17 mouse cellular contexts compared by ENCODE assay signal in genomic region chr16:57748093-57748492, GRCm38 (mm10). TPM values are rescaled to one million over a fixed set of nuclear protein-coding genes. Genes with fewer than 3 reads are reported as not detected.
A peak's percentile ranks its signal among the peaks of the same experiment; 100 is the strongest.
DNase-seq lines count a peak whose midpoint lies in the region; TF ChIP-seq lines count a peak whose summit lies in the region.
"Had no signal": no experiment of that assay in that cellular context is flagged by ENCODE, and none has a peak within 500 bp of the region (broad histone marks: within the 10 kb centered on the region; RNA-seq: fewer than 3 reads in every experiment).

No protein-coding gene starts in this region.

- H3K27ac ChIP-seq in gastrocnemius, adult 2 months: peak overlapping the region; percentile 20; the same call in 1 of the 2 replicates
- H3K27ac ChIP-seq in layer of hippocampus, adult 2 months: no peak overlapping the region
- H3K27ac ChIP-seq: embryonic facial prominence, embryonic 12.5 days; hindbrain, embryonic 15.5 days; liver, embryonic 13.5 days; midbrain, embryonic 12.5 days had no signal

- DNase-seq in gastrocnemius, adult 2 months: no peak
- no peak for DNase-seq in gastrocnemius, postnatal 25 days
- DNase-seq in layer of hippocampus, adult 2 months (ENCODE audit: low spot score in 2 of 2): no peak
- DNase-seq in layer of hippocampus, postnatal 10 days (ENCODE audit: low spot score in 2 of 2): no peak
- DNase-seq in 3T3-L1 (ENCODE audit: low read depth, low spot score) (peak; percentile 75), adipocyte (ENCODE audit: low spot score) (peak; percentile 70)
- no peak for DNase-seq in embryo, embryonic 9.5 days (ENCODE audit: extremely low spot score)
- no peak for DNase-seq in spleen, postnatal 36 days (ENCODE audit: low spot score in 2 of 2)
- DNase-seq: adrenal gland, postnatal 25 days; cerebellum, adult 9-11 months; layer of hippocampus, adult 9-11 months; liver, embryonic 13.5 days; lung, postnatal 14 days; right cerebral cortex, postnatal 14 days had no signal

- intact Hi-C loops in gastrocnemius, adult 2 months (cut with DNase I): no loop called here

- no peak overlapping the region for H3K4me3 ChIP-seq in gastrocnemius, adult 2 months
- H3K4me3 ChIP-seq in layer of hippocampus, adult 2 months: no peak overlapping the region
- H3K4me3 ChIP-seq: embryonic facial prominence, embryonic 12.5 days; hindbrain, embryonic 15.5 days; liver, embryonic 13.5 days; midbrain, embryonic 12.5 days had no signal

- peak; percentile 36 for TF ChIP-seq CTCF in gastrocnemius, adult 2 months (IDR thresholded peaks at IDR 0.05)
- peak; percentile 50 for TF ChIP-seq CTCF in layer of hippocampus, adult 2 months (conservative IDR thresholded peaks at IDR 0.05)

RNA-seq across cellular contexts. Expression of gene Col8a1, which starts 6.4 kb away (rescaled TPM):
- 1 to 10 TPM; 2.0 to 4.3 TPM for total RNA-seq in gastrocnemius, adult 2 months (2021)
- 1 to 10 TPM; 6.3 to 9.1 TPM for total RNA-seq in gastrocnemius, postnatal 25 days (2021)
- under 1 TPM; 0.34 to 0.69 TPM for total RNA-seq in layer of hippocampus, adult 2 months (2021)
- total RNA-seq in layer of hippocampus, postnatal 10 days (2021): 1 to 10 TPM in 1 of 2 experiments, under 1 TPM in 1; 0.83 to 3.0 TPM

Comparison
In these comparisons a context has a peak if more than half of its experiments do, and no peak if none do; other contexts are left out.
1. DNase-seq: peak in 3T3-L1 (single experiment) and adipocyte (single experiment); none in gastrocnemius, adult 2 months (single experiment), gastrocnemius, postnatal 25 days (single experiment), layer of hippocampus, adult 2 months (0 of 2), layer of hippocampus, postnatal 10 days (0 of 2), embryo, embryonic 9.5 days (single experiment) and spleen, postnatal 36 days (0 of 2).